Mouse (Mus musculus) kidney, postnatal 25 days (tissue): ENCODE measurements at regions not wholly inside any gene's neighbourhood (a gene's known extent, or its start where the extent isn't known, plus 50 kb on each side); places are given as distances from the start of the nearest gene placed in this dataset.

Experiments
- DNase-seq, 2 experiments: peaks; one replicate each; pipeline ENCODE4 v3.0.0; 2021; ENCODE audit warnings: mixed read lengths in 2 of 2

GRCm38 (mm10) chr6:95179993-95180392 lies 63.0 kb downstream of the Kbtbd8 start:
- no peak for DNase-seq

GRCm38 (mm10) chr6:95182238-95182637 lies 65.2 kb downstream of the Kbtbd8 start:
- DNase-seq: no peak

DNA sequence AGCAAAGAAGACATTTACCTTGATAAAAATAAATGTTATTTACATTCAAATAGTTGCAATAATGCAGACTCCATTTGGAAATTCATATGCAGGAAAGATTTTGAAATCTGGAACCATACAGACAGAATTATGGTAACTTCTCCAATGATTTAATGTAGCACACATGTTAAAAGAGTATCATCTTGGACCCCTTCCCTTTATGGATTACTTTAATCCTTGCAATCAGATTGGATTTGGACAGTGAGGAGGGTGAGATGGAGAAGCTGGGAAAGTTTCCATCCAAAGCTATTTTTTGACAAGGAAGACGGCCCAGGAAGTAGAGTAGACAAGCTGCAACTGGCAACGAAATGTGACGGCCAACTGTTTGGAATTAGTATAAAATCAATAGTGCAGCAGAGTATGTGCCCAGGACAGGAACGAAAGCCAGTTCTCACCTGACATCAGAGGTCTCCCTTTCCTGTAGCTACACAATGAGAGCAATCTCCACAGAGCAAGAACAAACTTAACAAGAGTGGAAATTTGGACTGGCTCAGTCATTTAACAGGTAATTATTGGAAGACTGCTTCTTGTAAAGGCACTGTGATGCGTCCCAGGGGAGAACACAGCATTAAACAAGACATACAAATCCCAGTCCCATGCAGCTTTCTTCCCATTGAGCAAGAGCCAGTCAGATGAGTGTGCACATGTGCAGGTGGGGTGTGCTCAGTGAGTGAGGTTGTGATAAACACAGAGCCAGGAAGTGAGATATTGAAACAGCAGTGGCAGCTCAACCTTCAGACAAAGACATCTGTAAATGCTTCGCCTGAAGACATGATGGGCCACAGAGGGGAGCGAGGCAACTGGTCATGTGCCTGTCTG lies 68.3 kb downstream of the Kbtbd8 start:
- DNase-seq: no peak

DNA sequence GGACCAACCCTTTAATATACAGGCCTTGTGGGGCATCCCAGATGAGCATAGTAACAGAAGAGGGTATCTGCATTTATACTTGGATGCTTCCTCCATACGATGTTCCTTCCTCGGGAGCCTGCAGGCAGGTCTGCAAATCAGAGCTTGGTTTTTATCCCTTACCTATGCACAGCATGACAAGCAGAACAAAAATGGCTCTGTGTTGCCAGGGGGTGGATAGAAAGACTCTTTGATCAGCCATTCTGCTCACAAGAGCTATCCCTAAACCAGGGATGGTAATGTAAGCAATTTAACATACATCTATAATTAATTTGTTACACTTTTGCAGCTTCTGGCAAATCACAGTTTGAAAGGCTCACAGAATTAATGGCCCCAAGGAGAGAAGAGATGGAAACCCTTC lies 79.6 kb downstream of the Kbtbd8 start:
- DNase-seq: no peak

- DNase-seq: no peak
These were observed 81.6 kb downstream of the Kbtbd8 start for GRCm38 (mm10) chr6:95198611-95199010.

- no peak for DNase-seq
These were observed 85.3 kb downstream of the Kbtbd8 start for GRCm38 (mm10) chr6:95202291-95202790.

- DNase-seq: no peak
These were observed 85.9 kb downstream of the Kbtbd8 start for GRCm38 (mm10) chr6:95202978-95203377.

DNA sequence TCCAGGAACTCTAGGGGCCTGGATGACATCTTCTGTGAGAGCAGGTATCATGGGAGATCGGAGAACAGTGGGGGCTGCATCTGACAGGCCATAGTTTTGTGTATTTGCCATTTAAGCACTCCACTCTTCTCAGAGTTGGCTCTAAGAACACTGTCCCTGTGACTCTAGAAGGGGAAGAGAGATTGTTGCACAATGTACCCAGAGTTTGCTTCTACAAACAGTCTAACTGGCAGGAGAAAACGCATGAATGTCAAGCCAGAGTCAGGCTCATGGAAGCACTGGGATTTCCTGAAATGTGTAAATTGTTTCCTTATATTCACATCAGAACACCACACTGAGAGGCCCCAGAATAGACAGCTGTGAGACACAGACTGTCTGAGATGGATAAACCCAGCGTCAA lies 87.2 kb downstream of the Kbtbd8 start:
- no peak for DNase-seq

DNA sequence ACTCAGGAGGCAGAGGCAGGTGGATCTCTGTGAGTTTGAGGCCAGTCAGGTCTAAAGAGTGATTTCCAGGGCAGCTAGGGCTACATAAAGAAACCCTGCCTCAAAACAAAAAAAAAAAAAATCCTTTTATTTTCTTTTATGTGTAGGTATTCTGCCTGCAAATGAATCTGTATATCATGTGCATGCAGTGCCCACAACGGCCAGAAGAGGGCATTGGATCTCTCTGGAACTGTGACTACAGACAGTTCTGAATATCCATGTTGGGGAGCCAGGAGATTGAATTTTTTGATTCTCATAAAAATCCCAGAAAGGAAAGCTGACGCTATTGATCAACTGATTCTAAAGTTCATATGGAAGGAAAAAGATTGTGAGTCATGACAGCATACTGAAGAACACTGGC lies 90.0 kb downstream of the Kbtbd8 start:
- peak; percentile 43 to 73 for DNase-seq

GRCm38 (mm10) chr6:95217431-95217830 lies 100.4 kb downstream of the Kbtbd8 start:
- DNase-seq: no peak

DNA sequence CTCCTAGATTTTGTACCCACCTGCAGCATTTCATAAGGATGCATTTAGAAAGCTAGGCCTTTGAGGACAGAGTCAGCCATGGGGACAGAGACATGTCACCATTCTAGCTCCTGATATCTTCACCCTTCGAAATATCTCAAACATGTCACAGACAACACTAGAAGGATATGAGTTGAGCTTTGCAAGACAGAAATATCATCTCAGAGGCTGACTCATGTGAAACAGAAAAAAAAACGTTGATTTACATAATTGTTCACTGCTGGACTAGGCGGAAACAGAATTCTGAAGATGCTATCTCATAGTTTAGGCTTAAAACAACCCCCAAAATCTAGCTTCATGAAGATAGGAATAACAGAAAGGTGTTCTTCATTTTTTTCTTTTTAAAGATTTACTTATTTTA lies 101.8 kb downstream of the Kbtbd8 start:
- no peak for DNase-seq

DNA sequence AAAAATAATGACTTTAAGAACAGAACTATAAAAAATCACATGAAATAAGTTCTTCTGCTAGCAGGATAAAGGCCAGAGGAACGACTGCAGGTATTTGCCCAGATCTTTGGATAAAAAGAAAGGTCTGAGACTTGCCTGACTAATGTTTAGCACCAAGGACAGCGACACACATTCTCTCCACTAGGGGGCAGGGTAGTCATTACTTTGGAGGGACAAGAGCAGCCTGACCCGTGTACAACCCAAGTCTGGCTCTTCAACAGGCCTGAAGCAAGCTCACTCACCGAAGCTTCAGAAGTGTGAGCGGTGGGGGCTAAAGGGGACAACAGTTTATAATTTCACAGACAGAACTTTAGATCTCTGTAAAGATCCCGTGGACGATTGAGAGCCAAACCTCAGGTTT lies 98.4 kb upstream of the Gm10234 start:
- peak; percentile 77 to 89 for DNase-seq

DNA sequence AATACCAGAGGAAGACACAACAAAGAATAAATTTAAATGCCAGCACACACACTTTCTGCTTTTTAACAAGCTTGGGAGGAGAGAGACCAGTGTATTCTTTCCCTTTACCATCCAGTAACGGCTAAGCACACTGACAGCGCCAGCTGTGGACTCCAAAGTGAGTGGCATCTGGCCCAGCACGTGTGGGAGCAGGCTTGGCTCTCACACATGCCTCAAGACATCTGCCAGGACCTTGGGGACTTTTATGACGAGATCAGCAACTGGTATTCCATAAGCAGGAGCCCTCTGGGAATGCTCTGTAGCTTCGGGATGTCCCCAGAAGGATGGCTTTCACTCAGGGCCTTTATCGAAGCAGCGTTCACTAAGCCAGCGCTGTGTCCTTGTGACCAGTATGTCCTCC lies 92.0 kb upstream of the Gm10234 start:
- no peak for DNase-seq

- no peak for DNase-seq
These were observed 87.2 kb upstream of the Gm10234 start for GRCm38 (mm10) chr6:95234712-95235111.

GRCm38 (mm10) chr6:95243657-95244056 lies 78.3 kb upstream of the Gm10234 start:
- no peak for DNase-seq

DNA sequence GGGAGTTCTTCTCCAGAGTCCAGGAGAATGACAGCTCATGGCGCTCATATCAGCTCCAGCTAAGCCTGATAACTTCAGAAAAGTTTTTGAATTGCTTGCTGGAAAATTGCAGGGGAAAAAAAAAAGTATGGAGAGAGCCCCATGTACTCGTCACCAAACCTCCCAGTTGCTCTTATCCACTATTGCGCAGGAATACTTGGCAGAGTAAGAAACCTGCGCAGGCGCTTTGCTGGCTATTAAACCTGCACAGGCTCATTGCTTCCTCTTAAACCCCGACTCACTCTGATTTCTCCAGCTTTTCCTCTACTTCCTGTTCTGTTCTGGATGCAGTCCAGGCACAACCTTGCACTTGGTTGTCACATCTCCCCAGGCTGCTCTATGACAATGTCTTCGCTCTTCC lies 77.0 kb upstream of the Gm10234 start:
- no peak for DNase-seq

- no peak for DNase-seq
These were observed 65.6 kb upstream of the Gm10234 start for GRCm38 (mm10) chr6:95256303-95256702.

DNA sequence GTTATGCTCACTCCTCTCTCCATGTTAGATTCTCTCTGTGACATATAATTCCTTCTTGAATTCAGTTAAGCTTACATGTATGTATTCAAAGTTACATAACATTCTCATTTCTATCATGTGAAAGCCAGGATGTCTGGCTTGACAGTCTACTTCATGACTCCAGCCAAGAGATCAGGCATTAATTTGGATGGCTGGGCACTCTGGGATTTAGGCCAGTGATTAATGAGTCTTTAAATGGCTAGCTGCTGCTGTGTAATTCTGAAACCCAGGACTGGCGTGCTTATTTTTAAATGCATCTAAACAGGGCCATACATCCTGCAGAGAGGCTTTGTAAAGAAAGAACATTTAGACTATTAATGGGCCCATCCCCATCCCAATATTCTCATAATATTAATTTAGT lies 60.9 kb upstream of the Gm10234 start:
- no peak for DNase-seq

- DNase-seq: no peak
These were observed 57.7 kb upstream of the Gm10234 start for GRCm38 (mm10) chr6:95264011-95264869.

DNA sequence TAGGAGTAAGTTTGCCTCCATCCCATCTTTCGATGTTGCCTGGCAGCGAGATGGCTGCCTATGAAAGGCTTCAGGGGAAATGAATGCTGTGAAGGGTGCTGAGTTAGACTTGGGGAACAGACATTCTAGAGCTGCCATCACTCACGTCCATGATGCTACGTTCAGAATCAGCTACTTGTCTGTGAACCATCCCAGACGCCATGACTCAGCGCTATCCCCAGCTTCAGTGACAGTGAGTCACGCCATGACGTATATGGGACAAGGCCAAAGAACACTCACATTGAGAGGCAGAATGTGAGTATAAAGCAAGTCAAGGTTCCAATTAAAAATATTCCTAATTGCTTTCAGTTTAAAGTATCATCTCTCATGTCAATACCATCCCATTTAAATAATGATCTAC lies 52.4 kb upstream of the Gm10234 start:
- no peak for DNase-seq
